Mouse (Mus musculus): ENCODE results near the gene Kcnj8. TPM values are rescaled to one million over a fixed set of nuclear protein-coding genes. Genes with fewer than 3 reads are reported as not detected.
A peak's percentile ranks its signal among the peaks of the same experiment; 100 is the strongest.
"Not testable (repeated sequence)": the region's sequence is repeated elsewhere in the genome, so short reads cannot be mapped to it uniquely, and the experiment has no call there.

Kcnj8 gene
- polyA plus RNA-seq, 1 experiment from 2014 or later: 6.6 TPM

DNA sequence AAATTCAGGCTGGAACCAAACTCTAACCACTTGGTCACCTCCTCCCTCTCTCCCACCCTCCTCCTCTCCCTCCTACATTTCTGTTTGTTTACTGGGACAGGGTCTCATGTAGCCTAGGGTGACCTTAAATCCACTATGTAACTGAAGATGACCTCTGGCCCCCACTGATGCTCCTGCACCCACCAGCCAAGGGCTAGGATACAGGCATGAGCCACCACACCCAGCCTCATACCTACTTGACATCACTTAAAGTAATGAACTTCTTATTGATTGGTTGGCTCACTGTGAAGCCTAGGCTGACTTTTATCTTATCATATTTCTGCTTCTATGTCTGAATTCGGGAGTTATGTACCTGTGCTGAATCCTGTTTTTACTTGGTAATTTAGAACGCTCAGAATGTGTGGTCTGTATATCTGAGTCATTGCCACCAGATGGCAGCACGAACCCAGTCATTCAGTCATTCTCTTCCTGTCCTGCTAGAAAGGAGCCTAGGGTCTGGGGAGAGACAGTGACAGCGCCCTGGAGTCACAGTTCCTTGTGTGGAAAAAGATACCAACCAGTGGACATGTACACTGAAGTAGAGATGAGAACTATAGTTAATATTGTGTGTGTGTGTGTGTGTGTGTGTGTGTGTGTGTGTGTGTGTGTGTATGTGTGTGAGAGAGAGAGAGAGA is 46.6 kb downstream of the Kcnj8 start:
- no peaks in the 10 kb centered on the region for H3K4me1 ChIP-seq (ENCODE audit: control insufficient read depth, insufficient read depth, low read length)
- H3K9me3 ChIP-seq (ENCODE audit: control insufficient read depth, low read length): no peaks in the 10 kb centered on the region
- 14% methylated on average over 4 of the region's 4 CpGs for WGBS
- DNase-seq (ENCODE audit: low spot score, missing footprints): peak; percentile 96
- no peak overlapping the region for H3K4me3 ChIP-seq (ENCODE audit: low read depth, low read length)
- no peaks in the 10 kb centered on the region for H3K36me3 ChIP-seq (ENCODE audit: control insufficient read depth, insufficient read depth, low read length)
- peak; percentile 88 for ATAC-seq (ENCODE audit: low FRiP score)
- no peaks in the 10 kb centered on the region for H3K27me3 ChIP-seq (ENCODE audit: control insufficient read depth, insufficient read depth, low read length)
- H3K27ac ChIP-seq (ENCODE audit: low read depth, low read length): no peak overlapping the region
- no peak overlapping the region for H3K4me2 ChIP-seq
- no peak overlapping the region for H3K9ac ChIP-seq (ENCODE audit: low read length)

DNA sequence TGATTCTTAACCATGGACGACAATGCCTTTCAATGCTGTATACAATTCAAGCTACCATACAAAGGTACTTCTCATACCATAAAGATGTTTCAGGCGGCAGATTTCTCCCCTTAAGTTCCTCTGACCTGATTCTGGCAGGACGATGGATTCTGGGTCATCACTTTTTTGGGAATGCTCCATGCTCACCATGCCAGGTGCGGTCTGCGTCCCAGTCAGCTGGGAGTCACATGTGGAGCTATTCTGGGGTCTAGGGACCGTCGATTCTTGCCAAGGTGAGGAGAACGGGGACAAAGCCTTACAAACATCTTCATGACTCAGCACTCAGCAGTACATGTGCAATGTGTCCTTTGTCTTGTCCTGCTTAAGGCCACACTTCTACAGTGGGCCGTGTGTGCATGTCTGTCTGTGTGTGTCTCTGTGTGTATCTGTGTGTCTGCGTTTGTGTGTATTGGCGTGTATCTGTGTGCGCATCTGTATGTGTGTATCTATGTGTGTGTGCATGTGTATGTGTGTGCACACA is 49.8 kb downstream of the Kcnj8 start:
- ATAC-seq (ENCODE audit: low FRiP score): no peak
- H3K27me3 ChIP-seq (ENCODE audit: control insufficient read depth, insufficient read depth, low read length): no peaks in the 10 kb centered on the region
- no peaks in the 10 kb centered on the region for H3K4me1 ChIP-seq (ENCODE audit: control insufficient read depth, insufficient read depth, low read length)
- no peaks in the 10 kb centered on the region for H3K9me3 ChIP-seq (ENCODE audit: control insufficient read depth, low read length)
- no peak overlapping the region for H3K9ac ChIP-seq (ENCODE audit: low read length)
- no peak overlapping the region for H3K4me3 ChIP-seq (ENCODE audit: low read depth, low read length)
- no peak overlapping the region for H3K4me2 ChIP-seq
- peak; percentile 53 for DNase-seq (ENCODE audit: low spot score, missing footprints)
- 85% methylated on average over 12 of the region's 12 CpGs for WGBS
- H3K36me3 ChIP-seq (ENCODE audit: control insufficient read depth, insufficient read depth, low read length): no peaks in the 10 kb centered on the region
- no peak overlapping the region for H3K27ac ChIP-seq (ENCODE audit: low read depth, low read length)

DNA sequence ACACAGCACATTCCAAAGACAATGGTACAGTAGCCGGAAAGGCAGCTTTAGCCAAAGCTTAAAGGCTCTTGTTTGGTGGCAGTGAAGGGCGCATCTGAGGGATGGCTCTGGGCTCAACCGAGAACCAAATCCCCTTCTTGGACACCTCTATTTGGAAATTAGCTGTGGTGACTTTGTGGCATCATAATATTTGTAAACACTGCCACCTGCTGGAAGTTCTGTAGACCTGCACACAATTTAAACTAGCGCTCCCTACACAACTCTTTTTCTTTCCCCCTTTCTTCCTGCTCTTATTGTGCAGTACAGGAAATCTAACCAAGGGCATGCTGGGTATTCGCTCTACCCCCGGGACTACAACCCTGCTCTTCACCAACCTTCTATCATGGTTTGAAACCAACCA is 52.3 kb downstream of the Kcnj8 start:
- Histone ChIP-seq H3K36me3 (ENCODE audit: control insufficient read depth, insufficient read depth, low read length) (no peaks in the 10 kb centered on the region), H3K9ac (ENCODE audit: low read length) (no peak overlapping the region), H3K9me3 (ENCODE audit: control insufficient read depth, low read length) (no peaks in the 10 kb centered on the region), H3K27me3 (ENCODE audit: control insufficient read depth, insufficient read depth, low read length) (no peaks in the 10 kb centered on the region), H3K4me1 (ENCODE audit: control insufficient read depth, insufficient read depth, low read length) (no peaks in the 10 kb centered on the region), H3K27ac (ENCODE audit: low read depth, low read length) (no peak overlapping the region), H3K4me3 (ENCODE audit: low read depth, low read length) (no peak overlapping the region), H3K4me2 (no peak overlapping the region)
- peak; percentile 86 for DNase-seq (ENCODE audit: low spot score, missing footprints)
- WGBS: 14% methylated on average over 6 of the region's 6 CpGs
- peak; percentile 68 for ATAC-seq (ENCODE audit: low FRiP score)

DNA sequence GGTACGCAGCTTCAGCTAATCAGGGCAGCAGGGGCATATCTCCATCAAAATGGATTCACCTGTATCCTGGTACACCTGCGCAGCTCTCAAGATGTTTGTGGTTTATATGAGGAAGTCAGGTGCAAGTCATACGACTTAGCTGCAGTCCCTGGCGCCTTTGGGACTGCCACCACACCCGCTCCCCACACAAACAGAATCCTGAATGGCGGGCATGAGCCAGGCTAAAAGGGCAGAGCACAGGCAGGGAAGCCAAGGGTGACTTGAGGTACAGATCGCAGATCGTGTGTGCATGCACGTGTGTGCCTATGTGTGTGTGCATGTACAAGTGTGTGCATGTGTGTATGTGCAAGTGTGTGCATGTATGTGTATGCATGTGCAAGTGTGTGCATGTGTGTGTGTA is 56.0 kb downstream of the Kcnj8 start:
- H3K4me2 ChIP-seq; DNase-seq (ENCODE audit: low spot score, missing footprints); H3K27ac ChIP-seq (ENCODE audit: low read depth, low read length); ATAC-seq (ENCODE audit: low FRiP score); H3K9me3 ChIP-seq (ENCODE audit: control insufficient read depth, low read length); H3K9ac ChIP-seq (ENCODE audit: low read length); H3K4me1 ChIP-seq (ENCODE audit: control insufficient read depth, insufficient read depth, low read length); H3K4me3 ChIP-seq (ENCODE audit: low read depth, low read length); H3K36me3 ChIP-seq (ENCODE audit: control insufficient read depth, insufficient read depth, low read length); H3K27me3 ChIP-seq (ENCODE audit: control insufficient read depth, insufficient read depth, low read length): not testable (repeated sequence)
- 75% methylated on average over 8 of the region's 9 CpGs for WGBS

DNA sequence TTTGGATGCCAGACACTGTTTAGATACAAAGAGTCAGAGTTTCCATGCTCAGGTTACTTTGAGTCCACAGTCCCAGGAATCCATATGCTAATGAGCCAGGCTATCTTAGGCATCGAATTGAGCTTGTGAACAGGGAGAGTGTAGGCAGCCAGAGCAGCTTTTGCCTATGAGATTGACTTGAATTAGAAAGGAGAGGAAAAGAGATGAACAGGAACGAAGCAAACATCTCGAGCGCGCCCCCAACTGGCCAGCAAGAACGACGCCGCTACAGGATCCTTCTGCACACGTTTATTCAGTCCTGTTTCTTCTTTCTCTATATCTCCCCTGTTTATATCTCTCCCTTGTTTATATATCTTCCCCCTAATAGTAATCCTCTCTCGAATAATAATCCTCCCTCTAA is 56.5 kb downstream of the Kcnj8 start:
- Histone ChIP-seq H3K4me3 (ENCODE audit: low read depth, low read length) (no peak overlapping the region), H3K27ac (ENCODE audit: low read depth, low read length) (no peak overlapping the region), H3K9me3 (ENCODE audit: control insufficient read depth, low read length) (no peaks in the 10 kb centered on the region), H3K9ac (ENCODE audit: low read length) (no peak overlapping the region), H3K4me1 (ENCODE audit: control insufficient read depth, insufficient read depth, low read length) (peaks cover 4% of the 10 kb centered on the region; the same call in 1 of the 2 replicates), H3K27me3 (ENCODE audit: control insufficient read depth, insufficient read depth, low read length) (no peaks in the 10 kb centered on the region; the same call in 1 of the 2 replicates), H3K4me2 (no peak overlapping the region), H3K36me3 (ENCODE audit: control insufficient read depth, insufficient read depth, low read length) (no peaks in the 10 kb centered on the region)
- ATAC-seq (ENCODE audit: low FRiP score) (peak; percentile 39; the same call in 1 of the 2 replicates), DNase-seq (ENCODE audit: low spot score, missing footprints) (peak; percentile 92)
- WGBS: 4% methylated on average over 10 of the region's 10 CpGs

Other genes starting within 250 kb of the Kcnj8 start
- 0.54 and 0.57 TPM in 2 replicates for gene Slco1a5, start 248.6 kb downstream of the Kcnj8 start, polyA plus RNA-seq (2014; fragmentation: Nextera tagmentation; extraction: Ambion mirVana)
- gene Pyroxd1, start 226.0 kb downstream of the Kcnj8 start, polyA plus RNA-seq (2014; fragmentation: Nextera tagmentation; extraction: Ambion mirVana): 24.6 and 25.3 TPM in 2 replicates
- 41.3 and 47.8 TPM in 2 replicates for gene Recql, start 184.5 kb downstream of the Kcnj8 start, polyA plus RNA-seq (2014; fragmentation: Nextera tagmentation; extraction: Ambion mirVana)
- gene Golt1b, start 184.4 kb downstream of the Kcnj8 start, polyA plus RNA-seq (2014; fragmentation: Nextera tagmentation; extraction: Ambion mirVana): 114 and 130 TPM in 2 replicates
- gene Spx, start 158.2 kb downstream of the Kcnj8 start, polyA plus RNA-seq (2014; fragmentation: Nextera tagmentation; extraction: Ambion mirVana): 2.1 and 2.4 TPM in 2 replicates
- gene Gys2, start 98.5 kb downstream of the Kcnj8 start, polyA plus RNA-seq (2014; fragmentation: Nextera tagmentation; extraction: Ambion mirVana): 0.12 and 0.14 TPM in 2 replicates
- gene Ldhb, start 63.7 kb downstream of the Kcnj8 start, polyA plus RNA-seq (2014; fragmentation: Nextera tagmentation; extraction: Ambion mirVana): 363 and 385 TPM in 2 replicates
- 2.4 and 2.8 TPM in 2 replicates for gene Abcc9, start 130.7 kb upstream of the Kcnj8 start, polyA plus RNA-seq (2014; fragmentation: Nextera tagmentation; extraction: Ambion mirVana)
- gene Cmas, start 185.1 kb upstream of the Kcnj8 start, polyA plus RNA-seq (2014; fragmentation: Nextera tagmentation; extraction: Ambion mirVana): 133 and 136 TPM in 2 replicates
- 0.14 and 0.16 TPM in 2 replicates for gene Sult6b2, start 232.9 kb upstream of the Kcnj8 start, polyA plus RNA-seq (2014; fragmentation: Nextera tagmentation; extraction: Ambion mirVana)

Measured in midbrain, embryonic 11.5 days (tissue).